Mouse (Mus musculus) mesoderm, embryonic 11.5 days (tissue): ENCODE measurements around the gene Usf3.

ENCODE experiments used
- DNase-seq: peaks from one replicate; pipeline ENCODE4 v3.0.0-alpha.2; 2012; ENCODE audit warnings: low read depth, low spot score

The Usf3 gene

DNA sequence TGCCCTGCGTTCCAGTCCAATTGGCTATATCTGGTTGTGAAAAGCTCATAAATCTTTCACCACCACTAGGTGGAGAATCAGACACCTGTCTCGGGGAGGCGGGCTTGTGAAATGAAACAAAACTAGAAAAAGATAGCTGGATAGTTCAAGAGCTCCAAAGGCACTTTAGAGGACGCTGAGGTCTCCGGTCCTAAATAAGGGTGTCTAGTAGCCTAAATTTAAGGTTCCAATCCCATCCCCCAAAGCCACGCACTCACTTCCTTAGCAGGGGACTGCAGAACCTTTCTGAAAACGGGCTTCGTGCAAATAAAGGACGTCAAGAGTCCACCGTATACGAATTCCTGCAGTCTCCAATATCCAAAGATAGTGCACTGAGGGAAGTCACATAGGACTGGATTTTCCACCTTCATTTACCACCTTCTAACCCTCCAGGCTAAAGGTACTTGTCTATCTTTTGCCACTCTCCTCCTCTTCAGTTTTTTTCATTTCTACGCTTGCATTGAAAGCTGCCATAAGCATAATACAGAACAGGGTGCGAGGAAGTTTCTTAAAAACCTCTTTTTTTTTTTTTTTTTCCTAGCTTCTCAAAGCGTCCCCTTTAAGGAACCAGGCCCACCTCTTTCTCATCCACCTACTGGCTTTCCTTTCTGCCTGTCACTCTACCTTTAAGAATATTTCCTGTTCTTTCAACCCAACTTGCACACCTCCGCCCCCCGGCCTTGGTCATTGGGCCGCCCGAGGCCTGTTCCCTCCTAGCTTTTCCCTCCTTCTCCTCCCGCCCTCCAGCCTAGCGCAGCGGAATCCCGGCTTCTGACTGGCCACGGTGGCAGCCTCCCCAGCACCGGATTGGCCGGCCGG lies 520 bp upstream of the Usf3 start:
- peak; percentile 98 for DNase-seq

DNA sequence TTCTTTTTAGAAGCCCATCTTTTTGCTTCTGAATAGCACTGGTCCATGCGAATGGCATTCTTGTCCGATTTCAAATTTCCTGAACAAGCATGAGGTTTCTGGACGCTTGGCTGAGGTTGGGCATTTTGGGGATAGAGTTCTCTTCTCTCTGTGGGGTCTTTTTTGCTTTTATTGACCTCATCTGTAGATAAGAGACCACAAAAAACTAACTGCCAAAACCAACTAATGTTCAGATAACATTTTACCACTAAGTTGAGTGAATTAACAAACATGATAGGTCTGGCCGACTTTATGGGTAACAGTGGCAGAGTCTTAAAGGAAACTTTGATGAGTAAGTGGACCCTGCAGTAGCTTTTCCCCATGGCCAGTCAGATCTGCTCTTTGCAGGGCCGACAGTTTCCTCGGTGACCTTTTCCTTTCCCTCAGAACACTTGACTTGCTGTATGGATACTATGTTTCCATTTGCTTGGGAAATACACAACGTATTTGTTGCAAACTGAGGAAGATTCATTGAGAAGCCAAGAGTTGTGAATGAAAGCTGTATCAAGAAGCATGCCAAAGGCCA lies 1.0 kb downstream of the Usf3 start:
- DNase-seq: no peak

DNA sequence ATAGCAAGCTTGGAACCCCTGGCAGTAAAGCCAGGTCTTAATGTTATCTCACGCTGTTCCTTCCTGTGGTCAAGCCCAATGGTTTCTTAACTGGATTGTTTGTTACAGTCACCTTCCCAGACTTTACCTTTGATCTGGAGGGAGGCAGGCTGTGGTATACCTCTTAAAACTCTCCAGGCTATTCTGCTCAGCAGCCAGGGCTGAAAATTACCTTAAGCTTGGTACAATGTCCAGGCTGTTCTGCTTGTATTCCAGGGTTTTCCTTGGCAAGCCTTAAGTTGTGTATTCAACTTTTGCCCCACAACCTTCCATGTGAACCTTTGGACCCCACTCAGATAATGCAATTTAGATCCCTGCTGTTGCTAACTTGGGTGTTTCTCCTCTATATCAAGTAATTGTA lies 2.0 kb downstream of the Usf3 start:
- no peak for DNase-seq

DNA sequence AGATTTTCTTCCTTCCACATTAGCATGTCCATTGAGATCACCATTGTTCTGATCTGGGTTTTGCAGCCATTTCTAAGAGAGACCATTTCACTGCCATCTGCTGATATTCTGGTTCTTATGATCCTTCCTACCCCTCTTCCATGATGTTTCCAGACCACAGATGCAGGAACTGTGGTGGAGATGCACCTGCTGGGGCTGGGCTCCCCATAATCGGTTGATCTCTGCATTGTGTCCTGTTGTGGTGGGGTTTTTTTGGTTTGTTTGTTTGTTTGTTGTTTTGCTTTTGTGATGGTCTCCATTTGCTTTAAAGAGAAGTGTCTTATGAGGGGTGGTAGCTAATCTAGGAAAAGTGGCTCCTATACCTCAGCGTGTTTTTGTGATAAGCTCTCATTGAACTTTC lies 3.5 kb downstream of the Usf3 start:
- DNase-seq: no peak

DNA sequence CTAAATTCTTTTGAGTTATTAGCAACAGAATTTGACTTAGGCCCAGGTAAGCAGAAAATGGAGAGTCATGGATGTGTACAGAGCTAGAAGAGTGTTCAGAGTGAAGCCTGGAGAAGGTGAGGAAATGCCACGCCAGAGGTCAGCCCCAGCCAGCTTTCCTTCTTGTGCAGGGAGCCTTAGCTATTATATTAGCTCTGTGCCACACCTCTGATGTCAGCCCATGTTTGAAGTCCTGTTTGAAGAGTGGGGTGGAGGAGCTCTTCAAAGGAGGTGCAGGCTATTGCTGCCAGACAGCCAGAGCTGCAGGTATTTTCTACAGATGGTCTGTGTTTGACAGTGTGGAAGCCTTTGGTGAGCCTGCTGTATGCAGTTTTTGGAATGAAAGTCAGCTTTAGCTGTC lies 5.5 kb downstream of the Usf3 start:
- DNase-seq: no peak

DNA sequence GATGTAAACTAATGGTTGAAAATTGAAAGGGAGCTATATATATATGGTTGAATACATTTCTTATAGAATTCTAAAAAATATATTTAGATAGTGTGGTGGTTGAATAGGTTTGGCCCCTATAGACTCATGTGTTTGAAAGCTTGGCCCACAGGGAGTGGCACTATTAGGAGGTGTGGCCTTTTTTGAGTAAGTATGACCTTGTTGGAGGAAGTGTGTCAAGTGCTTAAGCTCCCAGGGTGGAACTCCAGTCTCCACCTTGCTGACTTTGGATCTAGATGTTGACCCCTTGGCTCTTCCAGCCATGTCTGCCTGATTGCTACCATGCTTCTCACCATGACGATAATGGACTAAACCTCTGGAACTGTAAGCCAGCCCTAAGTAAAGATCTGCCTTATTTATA lies 9.6 kb downstream of the Usf3 start:
- no peak for DNase-seq

DNA sequence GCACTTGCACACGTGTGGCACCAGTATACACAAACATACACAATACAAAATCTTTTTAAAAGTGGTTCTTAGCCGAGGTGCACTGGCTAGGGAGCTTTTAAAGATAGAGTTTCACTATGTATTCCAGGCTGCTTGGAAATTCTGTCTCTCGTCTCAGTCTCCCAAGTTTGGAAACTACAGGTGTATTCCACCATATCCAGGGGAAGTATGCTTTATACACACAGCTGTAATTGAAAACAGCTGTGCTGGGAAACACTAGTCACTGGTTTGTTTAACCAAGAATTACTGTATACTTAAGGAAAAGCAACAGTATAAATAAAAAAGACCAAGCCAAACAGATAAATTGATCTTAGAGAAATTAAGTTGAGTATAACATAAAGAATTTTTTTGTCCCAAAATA lies 11.7 kb downstream of the Usf3 start:
- no peak for DNase-seq

DNA sequence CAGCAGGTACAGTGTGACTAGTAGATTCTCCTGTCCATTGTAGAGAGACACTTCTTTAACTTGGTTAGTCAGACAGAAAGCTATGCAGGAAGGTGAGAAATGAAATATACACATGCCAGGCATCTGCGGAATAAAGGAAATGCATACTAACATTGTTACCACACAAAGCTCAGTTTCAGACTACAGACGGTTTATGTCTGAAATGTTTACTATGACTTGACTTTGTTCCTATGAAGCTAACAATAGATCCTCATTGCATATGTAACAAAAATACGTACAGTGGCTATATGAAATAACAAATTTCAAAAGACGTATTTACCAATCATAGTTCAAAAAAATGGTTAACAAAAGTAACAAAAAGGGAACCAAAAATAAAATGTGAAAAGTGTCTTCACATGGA lies 14.1 kb downstream of the Usf3 start:
- no peak for DNase-seq

DNA sequence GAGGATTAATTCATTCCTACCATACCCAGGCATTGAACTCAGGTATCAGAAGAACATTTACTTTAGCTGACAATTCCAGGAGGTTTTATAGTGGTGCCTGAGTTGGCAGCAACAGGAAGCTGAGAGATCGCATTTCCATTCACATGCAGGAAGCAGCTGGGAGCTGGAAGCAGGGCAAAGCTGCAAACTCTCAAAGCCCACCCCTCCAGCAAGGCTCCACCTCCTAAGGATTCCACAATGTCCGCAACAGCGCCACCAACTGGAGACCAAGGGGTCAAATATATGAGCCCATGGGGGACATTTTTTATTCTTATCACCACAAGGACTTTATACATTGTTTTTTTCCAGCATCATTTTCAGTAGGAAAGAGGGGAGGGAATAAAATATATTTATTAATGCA lies 15.7 kb downstream of the Usf3 start:
- no peak for DNase-seq

DNA sequence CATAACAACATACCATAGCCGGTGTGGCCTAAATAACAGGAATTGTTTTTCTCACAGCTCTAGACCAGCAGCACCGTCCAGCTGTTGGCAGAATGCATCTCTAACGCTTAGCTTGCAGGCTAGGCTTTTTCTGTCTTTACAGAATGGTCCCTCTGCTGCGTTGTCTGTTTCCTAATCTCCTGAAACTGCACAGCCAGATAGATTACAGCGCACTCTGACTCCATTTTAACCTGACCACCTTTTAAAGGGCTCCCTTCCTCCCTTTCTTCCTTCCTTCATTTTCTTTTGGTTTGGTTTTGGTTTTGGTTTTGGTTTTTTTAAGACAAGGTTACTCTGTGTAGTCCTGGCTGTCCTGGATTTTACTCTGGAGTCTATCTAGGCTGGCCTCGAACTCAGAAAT lies 17.0 kb downstream of the Usf3 start:
- no peak for DNase-seq

DNA sequence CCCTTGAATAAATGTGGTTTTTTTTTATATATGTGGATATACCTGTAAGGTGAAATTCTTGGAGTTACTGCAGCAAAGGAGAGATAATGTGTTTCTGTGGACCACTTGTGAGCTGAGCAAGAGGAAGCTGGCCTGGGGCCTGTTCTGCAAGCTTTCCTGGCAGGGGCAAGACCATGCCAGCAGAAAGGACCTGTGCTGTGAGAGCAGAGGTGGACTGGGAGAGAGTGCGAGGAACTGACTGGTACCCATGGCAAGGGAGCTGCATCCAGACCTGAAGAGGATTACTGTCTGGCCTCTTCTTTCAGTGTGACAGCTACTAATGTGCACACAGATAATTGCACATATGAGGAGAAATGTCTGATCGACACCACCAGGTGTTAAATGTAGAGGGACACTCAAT lies 17.9 kb downstream of the Usf3 start:
- DNase-seq: no peak

DNA sequence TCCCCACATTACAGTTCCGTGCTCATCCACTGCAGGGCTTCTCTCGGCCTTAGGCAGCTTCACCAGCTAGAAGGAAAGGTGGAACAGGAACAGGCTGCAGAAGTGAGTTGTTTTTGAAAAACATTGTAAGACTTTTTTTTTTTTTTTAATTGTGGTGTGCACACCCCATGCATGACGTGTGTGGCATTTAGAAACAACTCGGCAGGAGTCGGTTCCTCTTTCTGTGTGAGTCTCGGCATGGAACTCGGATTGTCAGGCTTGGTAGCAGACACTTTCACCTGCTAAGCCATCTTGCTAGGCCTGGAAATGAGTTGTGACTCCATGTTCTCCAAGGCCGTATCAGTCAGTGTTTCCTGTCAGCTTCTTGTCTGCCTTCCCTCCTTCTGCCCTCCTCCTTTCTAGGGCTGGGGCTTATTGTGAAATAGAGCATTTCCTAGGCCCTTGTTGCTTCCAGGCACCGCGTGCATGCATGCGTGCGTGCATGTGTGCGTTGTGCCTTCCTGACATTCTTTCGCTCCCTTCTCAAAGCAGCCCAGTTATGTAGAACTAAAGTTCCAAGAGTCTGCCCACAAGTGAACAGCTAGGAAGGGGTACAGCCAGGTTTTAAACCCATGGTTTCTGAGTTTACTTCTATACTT lies 26.1 kb downstream of the Usf3 start:
- DNase-seq: no peak

DNA sequence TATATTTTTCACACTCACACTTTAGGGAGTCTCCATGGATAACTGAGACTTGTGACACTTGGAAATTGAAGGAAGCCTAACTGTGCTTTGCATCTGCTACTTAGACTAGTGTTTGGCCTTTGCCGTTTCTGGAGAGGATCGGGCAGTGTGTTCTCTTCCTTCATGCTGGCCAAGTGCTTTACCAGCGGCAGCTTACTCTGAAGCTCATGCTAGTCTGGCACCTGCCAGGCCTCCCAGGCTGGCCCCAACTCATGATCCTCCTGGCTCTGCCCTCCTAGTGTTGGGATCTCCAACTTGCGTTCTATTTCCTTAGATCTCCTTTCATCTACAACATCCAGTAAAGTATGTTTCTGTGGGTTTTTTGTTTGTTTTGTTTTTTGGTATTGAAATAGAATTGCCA lies 27.1 kb downstream of the Usf3 start:
- DNase-seq: no peak

DNA sequence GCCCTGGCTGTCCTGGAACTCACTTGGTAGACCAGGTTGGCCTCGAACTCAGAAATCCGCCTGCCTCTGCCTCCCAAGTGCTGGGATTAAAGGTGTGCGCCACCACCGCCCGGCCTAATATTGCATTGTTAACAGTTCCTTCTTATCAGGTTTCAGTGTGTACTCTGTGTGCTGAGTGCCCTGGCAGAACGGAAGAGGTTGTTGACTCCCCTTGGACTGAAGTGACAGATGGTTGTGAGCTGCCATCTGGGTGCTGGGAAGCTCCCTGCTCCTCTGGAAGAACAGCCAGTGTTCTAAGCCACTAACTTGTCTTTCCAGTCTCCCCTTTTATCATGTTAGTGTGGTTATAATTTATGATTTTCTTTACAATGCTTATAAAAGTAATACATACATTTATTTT lies 31.3 kb downstream of the Usf3 start:
- DNase-seq: no peak

DNA sequence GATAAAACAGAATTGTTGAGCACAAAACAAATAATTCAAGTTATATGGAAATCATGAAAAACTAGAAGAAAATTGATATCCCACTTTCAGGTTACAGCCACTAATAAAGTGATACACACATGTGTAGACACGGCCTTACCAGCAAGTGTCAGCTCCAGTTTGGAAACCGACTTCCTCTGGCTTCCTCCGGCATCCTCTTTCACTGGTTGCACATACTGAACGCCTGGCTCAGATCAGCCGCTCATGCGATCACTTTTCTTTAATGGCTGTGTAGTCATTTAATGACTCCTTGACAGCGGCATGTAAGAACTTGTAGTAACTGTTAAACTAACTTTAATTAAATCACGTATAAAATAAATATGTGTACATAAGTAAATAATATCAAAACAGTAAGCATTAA lies 32.9 kb downstream of the Usf3 start:
- DNase-seq: no peak

DNA sequence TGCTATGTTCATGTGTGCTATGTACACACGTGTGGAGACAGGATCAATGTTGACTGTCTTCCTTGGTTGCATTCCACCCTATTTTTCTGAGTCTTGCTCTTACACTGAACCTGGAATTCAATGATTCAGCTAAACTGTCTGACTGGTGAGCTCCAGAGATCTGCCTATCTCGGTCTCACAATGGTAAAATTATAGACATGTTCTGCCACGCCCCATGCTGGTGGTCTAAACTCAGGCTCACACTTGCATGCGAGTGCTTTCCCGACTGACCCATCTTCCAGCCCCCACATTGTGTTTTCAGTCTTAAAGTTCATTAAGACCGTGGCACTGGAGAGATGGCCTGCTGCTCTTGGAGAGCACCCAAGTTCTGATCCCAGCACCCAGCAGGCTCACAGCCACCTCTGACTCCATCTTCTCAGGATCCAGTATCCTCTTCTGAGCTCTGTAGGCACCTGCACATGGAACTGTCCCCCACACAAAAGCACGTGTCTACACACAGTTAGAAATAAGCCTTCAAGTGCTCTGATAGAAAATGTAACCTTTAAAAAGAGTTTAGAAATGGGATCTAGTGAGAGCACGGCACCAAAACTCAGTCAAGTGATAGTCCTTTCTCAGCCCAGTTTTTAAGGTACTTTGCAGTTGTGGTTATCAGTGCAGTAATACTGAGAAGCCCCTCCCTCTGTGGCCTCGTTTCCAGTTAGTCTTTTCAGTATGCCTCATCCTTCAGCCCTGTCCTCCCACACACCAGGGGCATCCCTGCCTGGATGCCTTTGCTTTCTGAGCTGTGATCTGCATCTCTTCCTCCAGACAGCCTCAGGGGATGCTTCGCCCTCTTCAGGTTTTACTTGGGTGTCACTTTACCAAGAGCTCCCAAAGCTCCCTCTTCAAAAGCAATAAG lies 37.4 kb downstream of the Usf3 start:
- DNase-seq: no peak

DNA sequence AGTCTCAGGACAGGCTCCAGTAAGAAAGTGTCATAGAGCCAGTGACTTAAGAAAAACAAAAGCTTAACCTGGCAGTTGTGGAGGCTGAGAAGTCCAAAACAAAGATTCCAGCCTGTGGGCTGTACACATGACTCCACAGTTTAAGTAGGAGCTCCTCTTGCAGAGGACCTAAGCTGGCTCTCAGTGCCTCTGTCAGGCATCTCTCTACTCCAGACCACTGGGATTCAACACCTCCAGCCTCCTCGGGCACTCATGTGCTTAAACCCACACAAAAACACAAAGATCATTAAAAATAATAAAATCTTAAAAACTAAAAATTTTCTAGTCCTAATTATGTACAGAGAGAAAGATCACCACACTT lies 38.0 kb downstream of the Usf3 start:
- no peak for DNase-seq

DNA sequence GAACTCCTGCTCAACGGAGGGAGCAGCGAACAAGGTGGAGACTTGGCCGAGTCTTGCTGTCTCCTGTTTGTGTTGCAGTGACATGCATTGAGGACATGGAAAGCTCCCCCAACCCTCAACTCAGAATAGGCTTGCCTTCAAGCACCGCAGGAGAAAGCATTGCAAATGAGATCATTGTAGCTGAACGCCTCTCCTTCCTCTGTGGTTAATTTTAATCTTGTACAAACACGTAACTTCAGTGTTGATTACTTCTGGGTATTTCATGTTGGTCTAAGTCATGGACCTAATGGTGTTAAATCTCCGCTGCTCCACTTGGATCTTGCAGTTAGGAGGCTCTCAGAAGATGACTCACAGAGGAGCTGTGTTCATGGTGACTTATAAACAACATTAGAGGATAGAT lies 39.7 kb downstream of the Usf3 start:
- no peak for DNase-seq

DNA sequence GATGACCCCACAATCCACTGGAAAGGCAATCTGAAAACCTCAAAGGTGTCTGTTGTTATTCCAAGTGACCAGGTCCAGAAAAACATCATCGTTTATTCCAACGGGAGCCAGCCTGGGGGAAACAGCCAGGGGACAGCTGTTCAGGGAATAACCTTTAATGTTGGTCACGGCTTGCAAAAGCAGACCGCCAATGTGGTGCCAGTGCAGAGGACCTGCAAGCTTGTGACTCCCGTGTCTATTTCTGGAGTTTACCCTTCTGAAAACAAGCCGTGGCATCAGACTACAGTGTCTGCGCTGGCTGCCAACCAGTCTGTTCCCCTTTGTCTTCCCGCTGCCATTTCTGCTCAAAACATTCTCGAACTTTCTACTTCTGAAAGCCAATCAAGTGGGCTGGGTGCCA lies 42.5 kb downstream of the Usf3 start:
- DNase-seq: no peak

DNA sequence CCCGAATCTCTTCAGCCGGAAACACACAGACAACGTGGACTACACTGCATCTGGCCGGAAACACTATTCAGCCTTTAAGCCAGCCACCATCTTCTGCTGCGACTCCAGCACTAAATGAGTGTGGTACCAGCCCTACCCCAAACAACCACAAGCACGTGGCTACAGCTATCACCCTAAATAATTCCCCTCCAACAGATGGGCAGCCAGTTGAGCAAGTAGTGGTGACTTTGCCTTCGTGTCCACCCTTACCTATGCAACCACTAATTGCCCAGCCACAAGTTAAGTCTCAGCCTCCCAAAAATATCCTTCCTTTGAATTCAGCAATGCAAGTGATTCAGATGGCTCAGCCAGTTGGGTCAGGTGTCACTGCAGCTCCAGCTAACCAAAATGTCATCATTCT lies 43.4 kb downstream of the Usf3 start:
- DNase-seq: no peak

DNA sequence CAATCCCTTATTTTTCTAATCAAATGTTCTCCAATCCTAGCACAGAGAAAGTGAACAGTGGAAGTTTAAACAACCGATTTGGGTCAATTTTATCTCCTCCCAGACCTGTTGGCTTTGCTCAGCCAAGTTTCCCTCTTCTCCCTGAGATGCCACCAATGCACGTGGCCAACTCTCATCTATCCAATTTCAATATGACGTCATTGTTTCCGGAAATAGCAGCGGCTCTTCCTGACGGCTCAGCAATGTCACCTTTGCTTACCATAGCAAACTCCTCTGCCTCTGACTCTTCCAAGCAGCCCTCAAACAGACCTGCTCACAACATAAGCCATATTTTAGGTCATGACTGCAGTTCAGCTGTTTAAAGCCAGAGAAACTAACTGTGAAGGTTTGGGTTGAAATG lies 48.4 kb downstream of the Usf3 start:
- no peak for DNase-seq

DNA sequence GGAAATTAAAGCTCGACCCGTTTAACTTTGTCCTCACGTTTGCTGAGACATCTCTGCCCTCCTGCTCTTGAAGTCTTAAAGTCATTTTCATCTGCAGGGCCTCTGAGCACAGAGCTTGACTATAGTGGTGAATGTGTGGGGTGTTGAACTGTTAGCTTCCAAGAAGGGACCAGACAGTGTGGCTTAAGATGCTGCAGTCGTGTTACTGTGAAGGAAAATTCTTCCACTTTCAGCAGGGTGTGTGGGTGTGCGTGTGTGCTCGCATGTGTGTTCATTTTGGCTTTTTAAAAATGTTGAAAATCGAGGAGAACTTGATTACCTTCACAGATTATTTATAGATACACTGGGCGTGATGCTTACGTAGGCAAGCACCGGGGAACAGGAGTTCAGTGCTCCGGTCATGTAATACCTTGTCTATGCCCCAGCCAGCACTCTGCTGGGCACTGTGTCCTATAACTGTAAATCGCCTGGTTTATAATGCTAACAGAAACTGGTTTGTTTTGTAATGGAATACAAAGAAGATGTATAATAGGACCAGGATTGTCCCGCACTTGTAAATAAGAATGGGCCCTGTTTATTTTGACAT lies 53.8 kb downstream of the Usf3 start:
- DNase-seq: no peak
